22 mouse cellular contexts compared by ENCODE assay signal in genomic region chr3:87631408-87631807, GRCm38 (mm10). TPM values are rescaled to one million over a fixed set of nuclear protein-coding genes. Genes with fewer than 3 reads are reported as not detected.
DNase-seq lines count a peak whose midpoint lies in the region; ATAC-seq and TF ChIP-seq lines count a peak whose summit lies in the region.
"Had no signal": no experiment of that assay in that cellular context is flagged by ENCODE, and none has a peak within 500 bp of the region (broad histone marks: within the 10 kb centered on the region; RNA-seq: fewer than 3 reads in every experiment).

No protein-coding gene starts in this region.

- 65% methylated on average over 4 of the region's 4 CpGs for WGBS in embryonic facial prominence, embryonic 14.5 days
- WGBS in embryonic facial prominence, embryonic 10.5 days = 67% methylated on average over 4 of the region's 4 CpGs
- WGBS in hindbrain, embryonic 16.5 days = 80% methylated on average over 4 of the region's 4 CpGs
- WGBS in hindbrain, embryonic 10.5 days = 74% methylated on average over 4 of the region's 4 CpGs
- WGBS in embryonic facial prominence, embryonic 15.5 days = 53% methylated on average over 4 of the region's 4 CpGs

- H3K4me2 ChIP-seq in embryonic facial prominence, embryonic 14.5 days (ENCODE audit: low read depth, low read length) = no peak overlapping the region
- H3K4me2 ChIP-seq in hindbrain, embryonic 16.5 days (ENCODE audit: low read length) = no peak overlapping the region
- no peak overlapping the region for H3K4me2 ChIP-seq in embryonic facial prominence, embryonic 15.5 days (replicated peaks)
- H3K4me2 ChIP-seq: embryonic facial prominence, embryonic 12.5 days; forebrain, embryonic 13.5 days; heart, embryonic 12.5 days; limb, embryonic 12.5 days; liver, embryonic 12.5 days; midbrain, embryonic 12.5 days had no signal

- peaks cover 6% of the 10 kb centered on the region for H3K4me1 ChIP-seq in embryonic facial prominence, embryonic 14.5 days (ENCODE audit: control insufficient read depth, insufficient read depth, low read length)
- H3K4me1 ChIP-seq in embryonic facial prominence, embryonic 10.5 days = peaks cover 10% of the 10 kb centered on the region
- H3K4me1 ChIP-seq in hindbrain, embryonic 16.5 days (ENCODE audit: control insufficient read depth, insufficient read depth, low read depth, low read length) = peaks cover 3% of the 10 kb centered on the region; the same call in 1 of the 2 replicates
- 0 out of 2 replicates have a peak, but pooled peaks cover 12% of the 10 kb centered on the region for H3K4me1 ChIP-seq in hindbrain, embryonic 10.5 days (replicated peaks)
- H3K4me1 ChIP-seq in embryonic facial prominence, embryonic 15.5 days = peaks cover 9% of the 10 kb centered on the region; the same call in 1 of the 2 replicates
- H3K4me1 ChIP-seq: liver, embryonic 12.5 days had no signal

- H3K9me3 ChIP-seq in embryonic facial prominence, embryonic 14.5 days (ENCODE audit: control insufficient read depth, low read length) = no peaks in the 10 kb centered on the region
- no peaks in the 10 kb centered on the region for H3K9me3 ChIP-seq in embryonic facial prominence, embryonic 10.5 days
- H3K9me3 ChIP-seq in hindbrain, embryonic 16.5 days (ENCODE audit: control insufficient read depth, low read length) = no peaks in the 10 kb centered on the region
- H3K9me3 ChIP-seq in hindbrain, embryonic 10.5 days = no peaks in the 10 kb centered on the region
- H3K9me3 ChIP-seq in embryonic facial prominence, embryonic 15.5 days (replicated peaks) = no peaks in the 10 kb centered on the region
- H3K9me3 ChIP-seq: embryonic facial prominence, embryonic 12.5 days; forebrain, embryonic 13.5 days; G1E; heart, embryonic 12.5 days; limb, embryonic 12.5 days; liver, embryonic 12.5 days; midbrain, embryonic 12.5 days had no signal

- no peak for TF ChIP-seq CTCF in layer of hippocampus, adult 2 months (conservative IDR thresholded peaks at IDR 0.05)

- DNase-seq in embryonic facial prominence, embryonic 14.5 days (ENCODE audit: low spot score) = no peak
- no peak for DNase-seq in embryonic facial prominence, embryonic 10.5 days (ENCODE audit: low spot score)
- no peak for DNase-seq in hindbrain, embryonic 10.5 days (ENCODE audit: low spot score)
- no peak for DNase-seq in layer of hippocampus, adult 2 months (ENCODE audit: low spot score in 2 of 2)
- no peak for DNase-seq in layer of hippocampus, adult 9-10 months (ENCODE audit: low spot score)
- no peak for DNase-seq in right cerebral cortex, postnatal 14 days
- DNase-seq: adrenal gland, adult 8-10 months; lung, adult 18-20 months; right cerebral cortex, postnatal 25 days; spleen, adult 18-20 months had no signal

- 0 out of 2 replicates have a peak overlapping the region, but pooled peaks have one; percentile 39 for H3K27ac ChIP-seq in embryonic facial prominence, embryonic 14.5 days (replicated peaks; ENCODE audit: low read depth, low read length)
- H3K27ac ChIP-seq in embryonic facial prominence, embryonic 10.5 days (replicated peaks) = no peak overlapping the region
- H3K27ac ChIP-seq in hindbrain, embryonic 16.5 days (ENCODE audit: low read depth, low read length) = no peak overlapping the region
- H3K27ac ChIP-seq in hindbrain, embryonic 10.5 days = no peak overlapping the region
- H3K27ac ChIP-seq in layer of hippocampus, adult 2 months = peak overlapping the region; percentile 28; the same call in 1 of the 2 replicates
- no peak overlapping the region for H3K27ac ChIP-seq in embryonic facial prominence, embryonic 15.5 days (replicated peaks)
- H3K27ac ChIP-seq: embryonic facial prominence, embryonic 12.5 days; forebrain, embryonic 13.5 days; limb, embryonic 12.5 days; liver, embryonic 12.5 days; midbrain, embryonic 12.5 days had no signal

- H3K4me3 ChIP-seq in embryonic facial prominence, embryonic 14.5 days (ENCODE audit: low read depth, low read length) = no peak overlapping the region
- no peak overlapping the region for H3K4me3 ChIP-seq in embryonic facial prominence, embryonic 10.5 days
- H3K4me3 ChIP-seq in hindbrain, embryonic 16.5 days (ENCODE audit: low read length) = no peak overlapping the region
- H3K4me3 ChIP-seq in hindbrain, embryonic 10.5 days = no peak overlapping the region
- no peak overlapping the region for H3K4me3 ChIP-seq in layer of hippocampus, adult 2 months
- no peak overlapping the region for H3K4me3 ChIP-seq in embryonic facial prominence, embryonic 15.5 days (replicated peaks)
- H3K4me3 ChIP-seq: embryonic facial prominence, embryonic 12.5 days; forebrain, embryonic 13.5 days; heart, embryonic 12.5 days; limb, embryonic 12.5 days; liver, embryonic 12.5 days; midbrain, embryonic 12.5 days had no signal

- H3K27me3 ChIP-seq in embryonic facial prominence, embryonic 14.5 days (replicated peaks; ENCODE audit: control insufficient read depth, insufficient read depth, low read length) = no peaks in the 10 kb centered on the region
- no peaks in the 10 kb centered on the region for H3K27me3 ChIP-seq in embryonic facial prominence, embryonic 10.5 days (replicated peaks; ENCODE audit: low read depth, poor library complexity, severe bottlenecking)
- H3K27me3 ChIP-seq in hindbrain, embryonic 16.5 days (replicated peaks; ENCODE audit: control insufficient read depth, insufficient read depth, low read length) = no peaks in the 10 kb centered on the region
- H3K27me3 ChIP-seq in hindbrain, embryonic 10.5 days (ENCODE audit: insufficient read depth, poor library complexity, severe bottlenecking) = no peaks in the 10 kb centered on the region
- H3K27me3 ChIP-seq in embryonic facial prominence, embryonic 15.5 days = no peaks in the 10 kb centered on the region
- H3K27me3 ChIP-seq: embryonic facial prominence, embryonic 12.5 days; forebrain, embryonic 13.5 days; heart, embryonic 12.5 days; limb, embryonic 12.5 days; liver, embryonic 12.5 days; midbrain, embryonic 12.5 days; Patski had no signal

- H3K36me3 ChIP-seq in embryonic facial prominence, embryonic 14.5 days (ENCODE audit: control insufficient read depth, insufficient read depth, low read length) = no peaks in the 10 kb centered on the region
- H3K36me3 ChIP-seq in embryonic facial prominence, embryonic 10.5 days (replicated peaks) = peaks cover 16% of the 10 kb centered on the region
- H3K36me3 ChIP-seq in hindbrain, embryonic 16.5 days (ENCODE audit: control insufficient read depth, insufficient read depth, low read length) = no peaks in the 10 kb centered on the region
- peaks cover 6% of the 10 kb centered on the region; the same call in 1 of the 2 replicates for H3K36me3 ChIP-seq in hindbrain, embryonic 10.5 days
- H3K36me3 ChIP-seq in embryonic facial prominence, embryonic 15.5 days = peaks cover 3% of the 10 kb centered on the region; the same call in 1 of the 2 replicates
- H3K36me3 ChIP-seq: embryonic facial prominence, embryonic 12.5 days; liver, embryonic 12.5 days; midbrain, embryonic 12.5 days had no signal

- H3K9ac ChIP-seq in embryonic facial prominence, embryonic 14.5 days (ENCODE audit: low read depth, low read length) = no peak overlapping the region
- no peak overlapping the region for H3K9ac ChIP-seq in hindbrain, embryonic 16.5 days (ENCODE audit: low read depth, low read length)
- H3K9ac ChIP-seq in embryonic facial prominence, embryonic 15.5 days = no peak overlapping the region
- H3K9ac ChIP-seq: embryonic facial prominence, embryonic 12.5 days; forebrain, embryonic 13.5 days; heart, embryonic 12.5 days; limb, embryonic 12.5 days; liver, embryonic 12.5 days; midbrain, embryonic 12.5 days had no signal

- 0 out of 2 replicates have a peak, but pooled peaks have one; percentile 9 for ATAC-seq in embryonic facial prominence, embryonic 14.5 days (ENCODE audit: low read depth)
- ATAC-seq in hindbrain, embryonic 16.5 days = peak; percentile 29; the same call in 1 of the 2 replicates
- ATAC-seq in embryonic facial prominence, embryonic 15.5 days (ENCODE audit: insufficient number of reproducible peaks, low FRiP score, low TSS enrichment, low read depth) = peak; percentile 51; the same call in 1 of the 2 replicates
- ATAC-seq: activated CD4-positive, CD25-positive, alpha-beta regulatory T cell, adult 4 months; inflammation-experienced regulatory T-cells, adult 6 months; liver, embryonic 12.5 days; Patski had no signal

RNA-seq across cellular contexts. Expression of gene Arhgef11, which starts 14.0 kb away (rescaled TPM):
- 17.1 and 18.9 TPM in 2 replicates for polyA plus RNA-seq in embryonic facial prominence, embryonic 14.5 days (2014; fragmentation: Nextera tagmentation; extraction: Ambion mirVana)
- polyA plus RNA-seq in embryonic facial prominence, embryonic 10.5 days (2016; fragmentation: Nextera tagmentation; extraction: Ambion mirVana) = 16.0 and 16.9 TPM in 2 replicates
- polyA plus RNA-seq in hindbrain, embryonic 16.5 days (2015; fragmentation: Nextera tagmentation; extraction: Ambion mirVana) = 20.9 and 23.3 TPM in 2 replicates
- 14.9 and 18.7 TPM in 2 replicates for polyA plus RNA-seq in hindbrain, embryonic 10.5 days (2016; fragmentation: Nextera tagmentation; extraction: Ambion mirVana)
- total RNA-seq in layer of hippocampus, adult 2 months (2021) = 10 to 100 TPM; 60.6 to 61.5 TPM
- polyA plus RNA-seq in embryonic facial prominence, embryonic 15.5 days (2015; fragmentation: Nextera tagmentation; extraction: Ambion mirVana) = 16.4 and 18.3 TPM in 2 replicates

Comparison
In these comparisons a context has a peak if more than half of its experiments do, and no peak if none do; other contexts are left out.
1. H3K27ac ChIP-seq: peak in embryonic facial prominence, embryonic 14.5 days (single experiment) and layer of hippocampus, adult 2 months (single experiment); none in embryonic facial prominence, embryonic 10.5 days (single experiment), hindbrain, embryonic 16.5 days (single experiment), hindbrain, embryonic 10.5 days (single experiment) and embryonic facial prominence, embryonic 15.5 days (single experiment).
2. Peak in every context shown above with its lines, with median percentiles within 50 percentile points of each other: ATAC-seq.